Mouse (Mus musculus): ENCODE results near the gene Rbm20. TPM values are rescaled to one million over a fixed set of nuclear protein-coding genes. Genes with fewer than 3 reads are reported as not detected.

Gene Rbm20
- polyA plus RNA-seq, 1 experiment from 2014 or later, result 0.98 TPM

- no peak for ATAC-seq (ENCODE audit: low FRiP score, low read depth)
- Histone ChIP-seq H3K36me3 (no peaks in the 10 kb centered on the region), H3K4me2 (replicated peaks) (no peak overlapping the region)
These were observed 213.2 kb downstream of the Rbm20 start for GRCm38 (mm10) chr19:53890274-53890673.

GRCm38 (mm10) chr19:53890781-53891251 lies 213.7 kb downstream of the Rbm20 start:
- H3K36me3 ChIP-seq, result no peaks in the 10 kb centered on the region
- 0 out of 2 replicates have a peak, but pooled peaks cover 5% of the 10 kb centered on the region for H3K4me1 ChIP-seq
- no peak overlapping the region for H3K9ac ChIP-seq
- no peaks in the 10 kb centered on the region for H3K9me3 ChIP-seq
- H3K27me3 ChIP-seq (replicated peaks), result no peaks in the 10 kb centered on the region
- H3K4me3 ChIP-seq, result no peak overlapping the region
- 77% methylated on average over 5 of the region's 5 CpGs for WGBS
- no peak for ATAC-seq (ENCODE audit: low FRiP score, low read depth)
- H3K4me2 ChIP-seq (replicated peaks), result no peak overlapping the region
- no peak overlapping the region for H3K27ac ChIP-seq

More at GRCm38 (mm10) chr19:53890274-53890673, 213.2 kb downstream of the Rbm20 start:
- no peaks in the 10 kb centered on the region for H3K9me3 ChIP-seq
- no peaks in the 10 kb centered on the region for H3K27me3 ChIP-seq (replicated peaks)
- no peak overlapping the region for H3K27ac ChIP-seq
- H3K4me1 ChIP-seq, result peaks cover 9% of the 10 kb centered on the region; the same call in 1 of the 2 replicates
- WGBS, result 61% methylated on average over 5 of the region's 5 CpGs
- H3K9ac ChIP-seq, result no peak overlapping the region
- H3K4me3 ChIP-seq, result no peak overlapping the region

GRCm38 (mm10) chr19:53891569-53891968 lies 214.5 kb downstream of the Rbm20 start:
- H3K9me3 ChIP-seq, result no peaks in the 10 kb centered on the region
- H3K4me1 ChIP-seq, result 0 out of 2 replicates have a peak, but pooled peaks cover 5% of the 10 kb centered on the region
- no peaks in the 10 kb centered on the region for H3K27me3 ChIP-seq (replicated peaks)
- no peak overlapping the region for H3K9ac ChIP-seq
- H3K4me2 ChIP-seq (replicated peaks), result no peak overlapping the region
- H3K4me3 ChIP-seq, result no peak overlapping the region
- H3K27ac ChIP-seq, result no peak overlapping the region
- no peaks in the 10 kb centered on the region for H3K36me3 ChIP-seq
- no peak for ATAC-seq (ENCODE audit: low FRiP score, low read depth)
- WGBS, result 92% methylated on average over 2 of the region's 2 CpGs

- no peak within 1 kb of the TSS for H3K9ac ChIP-seq
- no peak within 1 kb of the TSS for H3K27ac ChIP-seq
- no peak within 1 kb of the TSS for H3K4me2 ChIP-seq (replicated peaks)
- H3K4me3 ChIP-seq, result no peak within 1 kb of the TSS
- no peaks in the 10 kb centered on the region for H3K36me3 ChIP-seq
- 0 out of 2 replicates have a peak, but pooled peaks cover 5% of the 10 kb centered on the region for H3K4me1 ChIP-seq
- H3K27me3 ChIP-seq (replicated peaks), result no peaks in the 10 kb centered on the region
- WGBS, result 64% methylated on average over 3 of the region's 3 CpGs
- ATAC-seq (ENCODE audit: low FRiP score, low read depth), result no peak
- H3K9me3 ChIP-seq, result no peaks in the 10 kb centered on the region
These were observed 215.0 kb downstream of the Rbm20 start, which contains the start of gene Pdcd4 for GRCm38 (mm10) chr19:53892061-53892460. Gene Pdcd4, plus strand, starts transcription at chr19:53892231.

DNA sequence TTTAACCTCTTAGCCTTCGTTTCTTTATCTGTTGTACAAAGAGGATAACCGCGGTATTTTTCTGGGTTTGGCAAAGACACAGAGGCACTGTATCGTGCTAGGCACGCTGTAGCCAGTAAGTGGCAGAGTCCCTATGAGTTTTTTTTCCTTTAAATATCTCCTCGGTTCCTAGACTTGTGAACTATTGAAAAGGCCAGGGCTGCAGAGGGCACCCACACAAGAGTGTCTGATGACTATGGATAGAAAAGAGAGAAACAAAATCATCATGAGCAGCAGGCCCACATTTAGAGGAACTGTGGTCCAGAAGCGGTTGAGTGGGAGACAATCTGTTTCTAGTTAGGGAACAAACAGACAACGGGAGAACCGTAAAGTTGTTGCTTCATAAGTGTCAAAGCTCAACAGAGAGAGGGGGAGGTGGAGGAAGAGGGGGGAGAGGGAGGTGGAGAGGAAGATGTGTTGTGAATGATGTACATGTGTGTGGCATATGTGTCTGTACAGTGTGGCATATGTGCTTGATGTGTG lies 215.8 kb downstream of the Rbm20 start:
- Histone ChIP-seq H3K27me3 (replicated peaks) (no peaks in the 10 kb centered on the region), H3K36me3 (no peaks in the 10 kb centered on the region), H3K4me3 (no peak overlapping the region), H3K4me2 (replicated peaks) (no peak overlapping the region), H3K4me1 (0 out of 2 replicates have a peak, but pooled peaks cover 5% of the 10 kb centered on the region), H3K9ac (no peak overlapping the region), H3K9me3 (no peaks in the 10 kb centered on the region), H3K27ac (no peak overlapping the region)
- 76% methylated on average over 9 of the region's 9 CpGs for WGBS
- no peak for ATAC-seq (ENCODE audit: low FRiP score, low read depth)

- Histone ChIP-seq H3K4me1 (0 out of 2 replicates have a peak, but pooled peaks cover 5% of the 10 kb centered on the region), H3K36me3 (no peaks in the 10 kb centered on the region), H3K27ac (no peak overlapping the region), H3K4me2 (replicated peaks) (no peak overlapping the region), H3K27me3 (replicated peaks) (no peaks in the 10 kb centered on the region), H3K9ac (no peak overlapping the region), H3K4me3 (no peak overlapping the region), H3K9me3 (no peaks in the 10 kb centered on the region)
- WGBS, result 82% methylated on average over 3 of the region's 3 CpGs
- no peak for ATAC-seq (ENCODE audit: low FRiP score, low read depth)
These were observed 216.6 kb downstream of the Rbm20 start for GRCm38 (mm10) chr19:53893711-53894171.

DNA sequence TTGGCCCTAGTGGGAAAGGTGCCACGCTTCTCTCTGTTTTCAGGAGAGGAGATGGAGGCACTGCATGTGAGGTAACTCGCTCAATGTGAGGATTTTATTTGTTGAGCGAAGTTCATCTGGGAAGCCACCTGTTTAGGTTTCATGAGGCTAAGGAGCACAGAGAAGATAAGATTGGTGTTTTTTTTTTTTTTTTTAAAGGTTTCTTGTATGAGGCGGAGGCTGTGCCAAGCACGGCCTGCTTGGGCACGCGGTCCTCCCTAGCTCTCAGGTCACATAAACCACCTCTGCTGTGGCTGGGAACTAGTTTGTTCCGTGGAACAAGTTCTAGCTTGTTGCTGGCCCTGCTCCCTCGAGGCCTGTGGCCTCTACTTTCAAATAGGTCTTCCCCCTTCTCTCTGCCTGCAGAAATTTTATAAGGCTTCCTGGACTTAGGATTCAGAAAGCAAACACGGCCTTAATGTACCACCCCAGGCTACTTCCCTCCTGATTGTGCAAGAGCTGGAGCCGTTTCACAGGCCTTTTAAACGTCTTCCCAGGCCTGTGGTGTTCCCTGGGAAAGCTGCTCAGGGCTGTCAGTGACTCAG lies 217.5 kb downstream of the Rbm20 start:
- H3K9me3 ChIP-seq, result no peaks in the 10 kb centered on the region
- no peaks in the 10 kb centered on the region for H3K36me3 ChIP-seq
- H3K4me3 ChIP-seq, result no peak overlapping the region
- no peaks in the 10 kb centered on the region for H3K27me3 ChIP-seq (replicated peaks)
- 0 out of 2 replicates have a peak, but pooled peaks cover 5% of the 10 kb centered on the region for H3K4me1 ChIP-seq
- H3K27ac ChIP-seq, result no peak overlapping the region
- WGBS, result 77% methylated on average over 12 of the region's 12 CpGs
- no peak overlapping the region for H3K9ac ChIP-seq
- no peak overlapping the region for H3K4me2 ChIP-seq (replicated peaks)
- no peak for ATAC-seq (ENCODE audit: low FRiP score, low read depth)

GRCm38 (mm10) chr19:53898046-53898445 lies 220.9 kb downstream of the Rbm20 start:
- no peak overlapping the region for H3K9ac ChIP-seq
- H3K36me3 ChIP-seq, result no peaks in the 10 kb centered on the region
- no peaks in the 10 kb centered on the region for H3K9me3 ChIP-seq
- WGBS, result 84% methylated on average over 5 of the region's 5 CpGs
- no peaks in the 10 kb centered on the region for H3K27me3 ChIP-seq (replicated peaks)
- ATAC-seq (ENCODE audit: low FRiP score, low read depth), result no peak
- H3K27ac ChIP-seq, result no peak overlapping the region
- H3K4me1 ChIP-seq, result peaks cover 6% of the 10 kb centered on the region
- H3K4me2 ChIP-seq (replicated peaks), result no peak overlapping the region
- H3K4me3 ChIP-seq, result no peak overlapping the region

DNA sequence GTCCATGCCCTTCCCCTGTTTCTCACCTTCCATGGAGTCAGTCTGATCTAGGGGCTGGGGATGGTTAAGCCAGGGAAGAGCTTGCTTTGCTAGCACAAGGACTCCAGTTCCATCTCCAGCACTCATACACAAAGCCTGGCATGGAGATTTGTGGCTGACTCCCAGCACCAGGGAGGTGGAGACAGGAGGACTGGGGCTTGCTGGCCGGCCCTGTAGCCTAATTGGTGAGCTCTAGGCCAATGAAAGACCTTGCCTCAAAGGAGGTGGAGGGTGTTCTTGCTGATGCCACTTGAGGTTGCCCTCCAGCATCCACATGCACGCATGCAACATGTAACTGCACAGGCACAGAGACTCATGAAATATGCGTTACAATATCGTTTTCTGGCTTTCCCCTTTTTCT lies 221.4 kb downstream of the Rbm20 start:
- no peak for ATAC-seq (ENCODE audit: low FRiP score, low read depth)
- no peak overlapping the region for H3K4me2 ChIP-seq (replicated peaks)
- no peak overlapping the region for H3K27ac ChIP-seq
- no peaks in the 10 kb centered on the region for H3K9me3 ChIP-seq
- H3K27me3 ChIP-seq (replicated peaks), result no peaks in the 10 kb centered on the region
- H3K9ac ChIP-seq, result no peak overlapping the region
- H3K4me1 ChIP-seq, result peaks cover 6% of the 10 kb centered on the region
- no peak overlapping the region for H3K4me3 ChIP-seq
- WGBS, result 83% methylated on average over 4 of the region's 4 CpGs
- no peaks in the 10 kb centered on the region for H3K36me3 ChIP-seq

DNA sequence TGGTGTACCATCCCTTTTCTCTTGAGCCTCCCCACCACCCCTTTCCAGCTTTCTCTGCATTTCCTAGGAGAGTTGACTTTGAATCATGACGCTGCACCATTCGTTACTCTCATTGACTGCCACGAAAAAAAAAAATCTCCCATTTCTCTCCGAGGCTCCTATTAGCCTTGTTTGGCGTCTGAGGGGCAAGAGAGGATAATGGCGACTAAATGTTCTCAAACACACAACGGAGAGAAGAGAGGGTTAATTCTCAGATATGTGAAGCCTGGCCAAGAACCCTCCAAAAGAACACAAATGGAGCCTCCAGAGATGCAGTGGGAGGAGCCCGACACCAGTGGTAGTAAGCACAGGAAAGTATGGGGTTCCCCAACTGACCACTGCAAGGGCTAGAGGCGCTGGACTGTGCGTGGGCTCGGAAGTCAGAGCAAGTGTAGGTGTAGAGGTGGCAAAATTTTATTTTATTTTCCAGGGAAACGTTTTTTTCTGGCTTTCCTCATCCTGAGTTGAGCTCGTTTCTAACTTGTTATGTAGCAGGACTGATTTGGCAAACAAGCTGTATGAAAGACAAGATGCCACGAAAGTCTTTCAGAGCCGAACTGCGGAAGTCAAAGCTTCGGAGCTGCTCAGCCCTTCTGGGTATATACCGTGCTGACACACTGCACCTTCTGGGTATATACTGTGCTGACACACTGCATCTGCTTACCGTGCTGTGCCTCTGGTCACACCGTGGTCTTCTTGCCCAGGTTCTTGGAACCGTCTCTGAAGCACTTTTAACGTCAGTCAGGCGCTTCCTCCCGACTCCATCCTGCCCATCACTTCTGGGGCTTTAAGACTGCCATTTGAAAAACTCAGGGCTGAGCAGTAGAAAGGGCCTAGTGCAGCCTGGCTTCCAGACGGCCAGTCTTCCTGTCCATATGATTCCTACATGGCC lies 222.1 kb downstream of the Rbm20 start:
- Histone ChIP-seq H3K27me3 (replicated peaks) (no peaks in the 10 kb centered on the region), H3K4me1 (peaks cover 6% of the 10 kb centered on the region), H3K4me2 (replicated peaks) (no peak overlapping the region), H3K36me3 (no peaks in the 10 kb centered on the region), H3K9ac (no peak overlapping the region), H3K9me3 (no peaks in the 10 kb centered on the region), H3K27ac (no peak overlapping the region), H3K4me3 (no peak overlapping the region)
- WGBS, result 86% methylated on average over 25 of the region's 25 CpGs
- ATAC-seq (ENCODE audit: low FRiP score, low read depth), result no peak

- Histone ChIP-seq H3K4me1 (peaks cover 12% of the 10 kb centered on the region), H3K27me3 (replicated peaks) (no peaks in the 10 kb centered on the region), H3K4me2 (replicated peaks) (no peak overlapping the region), H3K9ac (no peak overlapping the region), H3K27ac (no peak overlapping the region), H3K9me3 (no peaks in the 10 kb centered on the region), H3K36me3 (no peaks in the 10 kb centered on the region), H3K4me3 (no peak overlapping the region)
- WGBS, result 86% methylated on average over 14 of the region's 14 CpGs
- ATAC-seq (ENCODE audit: low FRiP score, low read depth), result no peak
These were observed 223.0 kb downstream of the Rbm20 start for GRCm38 (mm10) chr19:53899941-53900610.

Measured in neural tube, embryonic 12.5 days (tissue).